16 mouse cellular contexts compared by ENCODE assay signal in genomic region chr9:84323145-84323544, GRCm38 (mm10).
DNase-seq lines count a peak whose midpoint lies in the region; ATAC-seq lines count a peak whose summit lies in the region.
"Had no signal": no experiment of that assay in that cellular context is flagged by ENCODE, and none has a peak within 500 bp of the region (broad histone marks: within the 10 kb centered on the region; RNA-seq: fewer than 3 reads in every experiment).

No protein-coding gene starts in this region.

- DNase-seq in cerebellum, postnatal 36 days = peak; percentile 3 to 5
- no peak for DNase-seq in cerebellum, adult 18-20 months
- DNase-seq in kidney, postnatal 14 days = peak; percentile 9
- peak; percentile 89 for DNase-seq in Muller cell, postnatal 12 days (ENCODE audit: inconsistent ontology term)
- DNase-seq in ovary, adult 18-20 months (ENCODE audit: low spot score) = no peak
- DNase-seq in spleen, postnatal 10 days (ENCODE audit: low spot score in 2 of 2) = no peak
- DNase-seq: cerebellum, adult 8-10 months; gastrocnemius, adult 2 months; liver; lung, embryonic 14.5 days had no signal

- WGBS in kidney, embryonic 14.5 days = 62% methylated on average over 2 of the region's 2 CpGs

- H3K27ac ChIP-seq in kidney, embryonic 14.5 days (ENCODE audit: low read depth, low read length) = no peak overlapping the region
- H3K27ac ChIP-seq: forebrain, embryonic 10.5 days; gastrocnemius, adult 2 months; neural tube, embryonic 15.5 days had no signal

- no peak overlapping the region for H3K9ac ChIP-seq in kidney, embryonic 14.5 days (ENCODE audit: low read depth, low read length)
- H3K9ac ChIP-seq: lung, embryonic 14.5 days; neural tube, embryonic 15.5 days had no signal

- no peaks in the 10 kb centered on the region for H3K27me3 ChIP-seq in kidney, embryonic 14.5 days (ENCODE audit: control insufficient read depth, insufficient read depth, low read length)
- H3K27me3 ChIP-seq: megakaryocyte, embryonic 14.5 days; neural tube, embryonic 15.5 days had no signal

- no peak overlapping the region for H3K4me2 ChIP-seq in kidney, embryonic 14.5 days (replicated peaks; ENCODE audit: low read depth, low read length)
- H3K4me2 ChIP-seq: lung, embryonic 14.5 days; neural tube, embryonic 15.5 days had no signal

- ATAC-seq in kidney, embryonic 14.5 days (ENCODE audit: low FRiP score, low TSS enrichment) = no peak
- 0 out of 2 replicates have a peak, but pooled peaks have one; percentile 32 for ATAC-seq in common myeloid progenitor, adult 5-6 weeks (replicated peaks; ENCODE audit: low read depth, poor library complexity, severe bottlenecking)
- ATAC-seq: intestine, postnatal 0 days had no signal

- no peaks in the 10 kb centered on the region for H3K4me1 ChIP-seq in kidney, embryonic 14.5 days (ENCODE audit: control insufficient read depth, insufficient read depth, low read length)
- H3K4me1 ChIP-seq: megakaryocyte, embryonic 14.5 days had no signal

- no peak overlapping the region for H3K4me3 ChIP-seq in kidney, embryonic 14.5 days (ENCODE audit: low read length)
- H3K4me3 ChIP-seq: forebrain, embryonic 10.5 days; gastrocnemius, adult 2 months; megakaryocyte, embryonic 14.5 days; neural tube, embryonic 15.5 days had no signal

- no peaks in the 10 kb centered on the region for H3K9me3 ChIP-seq in kidney, embryonic 14.5 days (ENCODE audit: control insufficient read depth, low read length)
- H3K9me3 ChIP-seq: forebrain, embryonic 10.5 days; megakaryocyte, embryonic 14.5 days; neural tube, embryonic 15.5 days had no signal

- no peaks in the 10 kb centered on the region for H3K36me3 ChIP-seq in kidney, embryonic 14.5 days (ENCODE audit: control insufficient read depth, insufficient read depth, low read length)
- H3K36me3 ChIP-seq: forebrain, embryonic 10.5 days; neural tube, embryonic 15.5 days had no signal

Comparison
In these comparisons a context has a peak if more than half of its experiments do, and no peak if none do; other contexts are left out.
1. DNase-seq: peak in cerebellum, postnatal 36 days (2 of 2), kidney, postnatal 14 days (single experiment) and Muller cell, postnatal 12 days (single experiment); none in cerebellum, adult 18-20 months (0 of 2), ovary, adult 18-20 months (single experiment) and spleen, postnatal 10 days (0 of 2).